Mouse (Mus musculus) olfactory bulb, adult 2 months (tissue): ENCODE measurements around the gene Cdc42ep3.

Experiments used
- CTCF ChIP-seq: fragments of 200-500 bp; IDR thresholded peaks from 2 replicates; pipeline ENCODE4 v1.5.1; 2012; ENCODE audit warnings: low read depth, mild to moderate bottlenecking, low read length, moderate library complexity; ENCODE audit not compliant: insufficient read depth
- POLR2A ChIP-seq: fragments of 200-500 bp; IDR thresholded peaks from 2 replicates; pipeline ENCODE4 v1.6.1; 2012; ENCODE audit warnings: mild to moderate bottlenecking, low read depth, low read length, moderate library complexity; ENCODE audit not compliant: insufficient read depth

DNA sequence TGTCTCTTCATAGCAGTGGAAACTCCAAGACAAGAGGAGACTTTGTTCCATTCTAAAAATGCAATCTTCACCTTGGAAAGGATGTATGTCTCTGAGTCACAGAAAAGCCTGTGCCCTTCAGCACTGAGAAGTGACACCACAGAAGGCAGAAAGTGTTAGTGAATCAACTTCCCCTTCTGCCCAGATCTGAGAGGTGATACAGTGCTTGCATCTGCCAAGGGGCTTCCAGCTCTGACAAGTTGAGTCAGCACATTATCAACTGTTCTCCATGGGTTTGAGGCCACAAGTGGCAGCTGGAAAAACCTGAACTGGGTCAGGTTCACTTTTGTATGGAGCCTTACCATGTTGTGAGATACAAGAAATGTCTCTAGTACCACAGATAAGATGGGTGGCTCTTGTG, 55.9 kb downstream of the Cdc42ep3 start:
- TF ChIP-seq CTCF = no peak
- TF ChIP-seq POLR2A = no peak
